Comparison of ENCODE assay signal across 30 mouse cellular contexts in the genomic region with DNA sequence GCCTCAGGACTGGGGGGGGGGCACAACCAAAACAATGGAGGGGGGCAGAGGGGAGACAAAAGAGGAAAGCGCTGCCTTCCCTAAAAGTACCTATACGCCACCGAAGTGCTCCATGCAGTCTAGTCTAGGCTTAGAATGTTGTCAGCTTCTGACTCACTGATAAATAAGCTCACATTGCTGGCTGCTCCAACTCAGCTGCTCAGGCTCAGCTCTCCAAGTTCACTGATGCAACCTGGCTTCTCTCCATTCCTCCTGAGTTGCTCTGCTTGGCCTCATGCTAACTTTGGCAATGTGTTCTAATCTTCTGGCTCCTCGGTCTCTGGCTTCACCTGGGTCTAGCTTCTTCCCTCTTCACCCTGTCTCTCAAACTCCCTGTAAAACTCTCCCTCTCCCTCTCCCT. TPM values are rescaled to one million over a fixed set of nuclear protein-coding genes. Genes with fewer than 3 reads are reported as not detected.
DNase-seq lines count a peak whose midpoint lies in the region; ATAC-seq lines count a peak whose summit lies in the region.
"Had no signal": no experiment of that assay in that cellular context is flagged by ENCODE, and none has a peak within 500 bp of the region (broad histone marks: within the 10 kb centered on the region; RNA-seq: fewer than 3 reads in every experiment).

No protein-coding gene starts in this region.

- peaks cover 86% of the 10 kb centered on the region for H3K36me3 ChIP-seq in hindbrain, embryonic 14.5 days (replicated peaks; ENCODE audit: control insufficient read depth, insufficient read depth)

- H3K4me3 ChIP-seq in hindbrain, embryonic 14.5 days (replicated peaks; ENCODE audit: low read length) = no peak overlapping the region
- H3K4me3 ChIP-seq: heart, embryonic 12.5 days; hindbrain, embryonic 15.5 days; kidney, embryonic 15.5 days; megakaryocyte, embryonic 14.5 days; midbrain, embryonic 12.5 days; myocyte; neural tube, embryonic 12.5 days had no signal

- H3K27ac ChIP-seq in hindbrain, embryonic 14.5 days = no peak overlapping the region
- H3K27ac ChIP-seq: hindbrain, embryonic 15.5 days; kidney, embryonic 15.5 days; liver, embryonic 14.5 days; midbrain, embryonic 12.5 days; neural tube, embryonic 12.5 days had no signal

- H3K4me2 ChIP-seq in hindbrain, embryonic 14.5 days (replicated peaks) = no peak overlapping the region
- H3K4me2 ChIP-seq: heart, embryonic 12.5 days; hindbrain, embryonic 15.5 days; kidney, embryonic 15.5 days; midbrain, embryonic 12.5 days; neural tube, embryonic 12.5 days had no signal

- H3K27me3 ChIP-seq in hindbrain, embryonic 14.5 days (ENCODE audit: control insufficient read depth, insufficient read depth, low read length) = no peaks in the 10 kb centered on the region
- H3K27me3 ChIP-seq: heart, embryonic 12.5 days; hindbrain, embryonic 15.5 days; kidney, embryonic 15.5 days; megakaryocyte, embryonic 14.5 days; midbrain, embryonic 12.5 days; neural tube, embryonic 12.5 days had no signal

- no peaks in the 10 kb centered on the region for H3K9me3 ChIP-seq in hindbrain, embryonic 14.5 days (ENCODE audit: control insufficient read depth, low read length)
- H3K9me3 ChIP-seq: heart, embryonic 12.5 days; hindbrain, embryonic 15.5 days; kidney, embryonic 15.5 days; megakaryocyte, embryonic 14.5 days; midbrain, embryonic 12.5 days; neural tube, embryonic 12.5 days had no signal

- H3K9ac ChIP-seq in hindbrain, embryonic 14.5 days = no peak overlapping the region
- H3K9ac ChIP-seq: heart, embryonic 12.5 days; hindbrain, embryonic 15.5 days; kidney, embryonic 15.5 days; liver, embryonic 14.5 days; midbrain, embryonic 12.5 days; neural tube, embryonic 12.5 days had no signal

- peaks cover 6% of the 10 kb centered on the region for H3K4me1 ChIP-seq in hindbrain, embryonic 14.5 days (replicated peaks; ENCODE audit: control insufficient read depth, insufficient read depth, low read length)

- WGBS in hindbrain, embryonic 14.5 days = 93% methylated on average over 4 of the region's 4 CpGs

- no peak for ATAC-seq in hindbrain, embryonic 14.5 days (ENCODE audit: low FRiP score)
- ATAC-seq: CD4-positive, CD25-positive, alpha-beta regulatory T cell, adult 4 months; forebrain, embryonic 16.5 days; inflammation-experienced regulatory T-cells, adult 6 months had no signal

- peak; percentile 22 to 25 for DNase-seq in adrenal gland, postnatal 36 days
- no peak for DNase-seq in adrenal gland, postnatal 4 days (ENCODE audit: low spot score in 2 of 2)
- DNase-seq in lung, postnatal 36 days = peak; percentile 21
- DNase-seq in lung, postnatal 25 days (ENCODE audit: low spot score) = no peak
- peak; percentile 69 for DNase-seq in fat pad, adult 2 months (ENCODE audit: extremely low read depth, low read depth, low spot score)
- no peak for DNase-seq in hindbrain, embryonic 14.5 days (ENCODE audit: low spot score)
- DNase-seq in urinary bladder, postnatal 25 days (ENCODE audit: low spot score) = no peak
- DNase-seq: cerebellum, adult 2 months; cerebellum, postnatal 25 days; gastrocnemius, postnatal 14 days; heart, adult 18-20 months; heart, postnatal 4 days; kidney, adult 11 months; kidney, postnatal 25 days; liver; lung, adult 2 months; lung, postnatal 4 days; right cerebral cortex, adult 18-20 months; right cerebral cortex, postnatal 4 days had no signal

RNA-seq across cellular contexts. Expression of a gene that starts 6.1 kb away (rescaled TPM):
- total RNA-seq in adrenal gland, postnatal 36 days (2021) = 10 to 100 TPM; 32.4 to 35.2 TPM
- total RNA-seq in adrenal gland, postnatal 4 days (2021) = 10 to 100 TPM; 38.5 to 41.5 TPM
- polyA plus RNA-seq in hindbrain, embryonic 14.5 days (2014; fragmentation: Nextera tagmentation; extraction: Ambion mirVana) = 26.6 and 29.8 TPM in 2 replicates

RNA-seq across cellular contexts. Expression of a gene that starts 6.2 kb away (rescaled TPM):
- total RNA-seq in adrenal gland, postnatal 36 days (2021) = 1 to 10 TPM; 3.4 to 4.2 TPM
- 10 to 100 TPM; 22.4 to 22.6 TPM for total RNA-seq in adrenal gland, postnatal 4 days (2021)
- polyA plus RNA-seq in hindbrain, embryonic 14.5 days (2014; fragmentation: Nextera tagmentation; extraction: Ambion mirVana) = 18.8 and 19.9 TPM in 2 replicates

RNA-seq across cellular contexts. Expression of a gene that starts 17.0 kb away (rescaled TPM):
- total RNA-seq in adrenal gland, postnatal 36 days (2021) = under 1 TPM; 0.13 to 0.43 TPM
- total RNA-seq in adrenal gland, postnatal 4 days (2021) = under 1 TPM; 0.22 to 0.25 TPM
- polyA plus RNA-seq in hindbrain, embryonic 14.5 days (2014; fragmentation: Nextera tagmentation; extraction: Ambion mirVana) = 0.05 and 0.27 TPM in 2 replicates

RNA-seq across cellular contexts. Expression of a gene that starts 31.2 kb away (rescaled TPM):
- total RNA-seq in adrenal gland, postnatal 36 days (2021) = 10 to 100 TPM; 26.8 to 34.2 TPM
- total RNA-seq in adrenal gland, postnatal 4 days (2021) = 10 to 100 TPM; 28.4 to 33.2 TPM
- polyA plus RNA-seq in hindbrain, embryonic 14.5 days (2014; fragmentation: Nextera tagmentation; extraction: Ambion mirVana) = 17.9 and 18.5 TPM in 2 replicates

Comparison
In these comparisons a context has a peak if more than half of its experiments do, and no peak if none do; other contexts are left out.
1. DNase-seq: peak in adrenal gland, postnatal 36 days (2 of 2), lung, postnatal 36 days (single experiment) and fat pad, adult 2 months (single experiment); none in adrenal gland, postnatal 4 days (0 of 2), lung, postnatal 25 days (single experiment), hindbrain, embryonic 14.5 days (single experiment) and urinary bladder, postnatal 25 days (single experiment).
2. RNA of a gene that starts 6.2 kb away (total RNA-seq): 22.4 to 22.6 TPM in adrenal gland, postnatal 4 days; 3.4 to 4.2 TPM in adrenal gland, postnatal 36 days; every median in the first group is over 4 times any median in the second.